Mouse (Mus musculus) E14TG2a.4 (cell line): Measurements from ENCODE around the gene Antxr2.

Source experiments
- CTCF ChIP-seq: conservative IDR thresholded peaks from 2 replicates; pipeline ENCODE4 v1.5.1; 2014; ENCODE audit warnings: low read length
- NANOG ChIP-seq: IDR thresholded peaks from 2 replicates; pipeline ENCODE4 v1.6.1; 2014; ENCODE audit warnings: borderline replicate concordance, low read length, mixed read lengths
- POU5F1 ChIP-seq: IDR thresholded peaks from 2 replicates; pipeline ENCODE4 v1.6.1; 2014; ENCODE audit warnings: low read length, borderline replicate concordance

DNA sequence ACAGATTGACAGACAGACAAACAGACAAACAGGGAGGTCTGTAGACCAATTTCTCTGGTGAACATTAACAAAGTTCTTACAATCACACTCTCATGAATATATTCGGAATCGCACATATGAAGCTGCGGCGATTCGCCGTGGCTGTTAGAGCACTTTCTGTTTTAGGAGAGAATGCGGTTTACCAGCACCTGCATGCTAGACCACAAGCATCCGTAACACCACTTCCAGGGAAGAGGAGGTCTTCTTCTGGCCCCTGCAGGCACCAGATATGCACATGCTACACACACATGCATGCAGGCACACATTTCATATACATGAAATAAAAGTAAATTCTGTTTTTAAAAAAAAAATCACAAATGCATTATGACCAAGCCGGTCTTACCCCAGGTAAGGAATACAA is 47.5 kb downstream of the Antxr2 start:
- no peak for TF ChIP-seq CTCF
- no peak for TF ChIP-seq POU5F1
- TF ChIP-seq NANOG = no peak
